Mouse (Mus musculus): ENCODE measurements at regions not wholly inside any gene's neighbourhood (a gene's known extent, or its start where the extent isn't known, plus 50 kb on each side); places are given as distances from the start of the nearest gene placed in this dataset.

- TF ChIP-seq EP300 (IDR thresholded peaks at IDR 0.05; ENCODE audit: low read depth) (no peak), CTCF (IDR thresholded peaks at IDR 0.05; ENCODE audit: low read depth) (no peak)
Observed at GRCm38 (mm10) chr3:8163030-8163429, 1446.9 kb downstream of the Zfp704 start.
